Mouse (Mus musculus): ENCODE measurements around the gene Lman2. TPM values are rescaled to one million over a fixed set of nuclear protein-coding genes. Genes with fewer than 3 reads are reported as not detected.

Gene Lman2
- polyA plus RNA-seq, 1 experiment from 2014 or later = 57.1 TPM

DNA sequence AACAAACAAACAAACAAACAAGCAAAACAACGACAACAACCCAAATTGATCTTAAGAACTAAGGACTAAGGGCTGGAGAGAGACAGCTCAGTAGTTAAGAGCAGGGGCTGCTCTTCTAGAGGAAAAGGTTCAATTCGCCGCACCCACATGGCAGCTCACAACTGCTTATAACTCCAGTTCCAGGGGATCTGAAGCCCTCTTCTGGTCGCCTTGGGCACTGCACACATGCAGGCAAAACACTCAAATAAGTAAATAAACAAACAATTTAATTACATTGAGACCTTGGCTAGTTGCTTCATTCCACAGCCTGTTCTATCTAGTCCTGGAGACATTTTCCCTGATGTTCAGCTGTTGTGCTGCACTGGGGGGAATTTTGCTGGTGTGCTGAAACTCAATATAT, 30.4 kb upstream of the Lman2 start:
- no peak overlapping the region for H3K27ac ChIP-seq
- no peak for ATAC-seq (replicated peaks)
- no peaks in the 10 kb centered on the region for H3K36me3 ChIP-seq (replicated peaks)
- no peaks in the 10 kb centered on the region for H3K27me3 ChIP-seq (replicated peaks)
- no peak overlapping the region for H3K9ac ChIP-seq
- no peaks in the 10 kb centered on the region for H3K9me3 ChIP-seq
- H3K4me2 ChIP-seq = no peak overlapping the region
- H3K4me1 ChIP-seq = no peaks in the 10 kb centered on the region
- WGBS = 70% methylated on average over 4 of the region's 4 CpGs
- H3K4me3 ChIP-seq = no peak overlapping the region

DNA sequence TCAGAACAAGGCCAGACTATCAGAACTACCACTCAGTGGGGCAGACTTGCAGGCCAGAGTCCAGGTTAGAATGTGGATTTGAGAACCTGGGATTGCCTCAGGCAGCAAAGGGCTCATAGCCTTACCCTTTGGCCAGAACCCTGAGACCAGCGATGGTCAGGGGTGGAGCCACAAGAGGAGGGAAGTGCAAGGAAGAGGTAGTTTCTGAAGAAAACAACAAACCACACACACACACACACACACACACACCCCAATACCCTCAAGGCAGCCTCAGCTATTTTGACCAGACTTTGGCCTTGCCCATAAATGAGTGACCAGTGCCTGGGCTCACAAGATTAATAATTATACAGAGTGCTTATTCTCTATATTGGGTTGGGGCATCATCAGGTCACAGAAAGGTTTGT, 29.0 kb upstream of the Lman2 start:
- H3K9ac ChIP-seq = no peak overlapping the region
- H3K27ac ChIP-seq = no peak overlapping the region
- H3K4me3 ChIP-seq = no peak overlapping the region
- H3K27me3 ChIP-seq (replicated peaks) = no peaks in the 10 kb centered on the region
- WGBS = 100% methylated on average over 1 of the region's 1 CpGs
- H3K36me3 ChIP-seq (replicated peaks) = no peaks in the 10 kb centered on the region
- H3K9me3 ChIP-seq = no peaks in the 10 kb centered on the region
- no peak for ATAC-seq (replicated peaks)
- H3K4me2 ChIP-seq = no peak overlapping the region
- H3K4me1 ChIP-seq = no peaks in the 10 kb centered on the region

DNA sequence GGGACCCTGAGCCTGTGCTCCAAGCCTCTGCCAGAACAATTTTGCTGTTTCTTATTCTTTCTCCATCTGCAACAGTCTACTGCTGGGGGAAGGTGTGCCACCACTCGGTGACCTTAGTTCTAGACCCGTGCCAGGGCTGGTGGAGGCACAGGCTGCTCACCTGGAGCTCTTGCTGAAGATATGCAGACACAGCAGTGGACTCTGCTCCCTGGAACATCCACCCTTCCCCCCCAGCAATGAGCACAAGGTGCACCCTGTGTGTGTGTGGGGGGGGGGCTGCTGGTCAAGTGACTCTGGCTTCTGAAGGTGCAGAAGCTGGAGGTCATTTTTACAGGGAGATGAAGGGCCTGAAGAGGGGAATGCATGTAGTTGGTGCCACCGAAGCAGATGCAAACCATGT, 28.1 kb upstream of the Lman2 start:
- Histone ChIP-seq H3K4me1 (no peaks in the 10 kb centered on the region), H3K9me3 (no peaks in the 10 kb centered on the region), H3K4me2 (no peak overlapping the region), H3K9ac (no peak overlapping the region), H3K27me3 (replicated peaks) (no peaks in the 10 kb centered on the region), H3K4me3 (no peak overlapping the region), H3K36me3 (replicated peaks) (no peaks in the 10 kb centered on the region), H3K27ac (no peak overlapping the region)
- ATAC-seq (replicated peaks) = no peak
- 71% methylated on average over 3 of the region's 3 CpGs for WGBS

DNA sequence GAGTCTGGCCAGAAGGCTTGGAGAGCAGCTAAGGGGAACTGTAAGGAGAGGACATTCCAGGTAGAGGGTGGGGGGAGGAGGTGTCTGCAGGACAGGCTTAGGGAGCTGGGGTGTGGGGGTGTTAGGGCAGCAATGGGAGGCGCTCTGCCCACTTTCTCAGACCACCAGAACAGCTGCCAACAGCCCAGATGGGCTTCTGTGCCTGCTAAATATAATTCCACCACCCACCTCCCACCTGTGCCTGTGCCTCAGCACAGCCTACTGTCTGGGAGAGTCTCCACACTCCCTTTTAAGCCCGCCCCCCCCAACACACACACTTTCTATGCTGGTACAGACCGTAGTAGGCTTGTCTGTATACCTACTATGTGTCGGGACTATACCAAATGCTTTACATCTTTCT, 19.2 kb upstream of the Lman2 start:
- Histone ChIP-seq H3K9me3 (no peaks in the 10 kb centered on the region), H3K9ac (no peak overlapping the region), H3K27ac (no peak overlapping the region), H3K4me2 (no peak overlapping the region), H3K27me3 (replicated peaks) (peaks cover 32% of the 10 kb centered on the region), H3K36me3 (replicated peaks) (no peaks in the 10 kb centered on the region), H3K4me3 (no peak overlapping the region), H3K4me1 (no peaks in the 10 kb centered on the region)
- no peak for ATAC-seq (replicated peaks)
- 76% methylated on average over 4 of the region's 4 CpGs for WGBS

DNA sequence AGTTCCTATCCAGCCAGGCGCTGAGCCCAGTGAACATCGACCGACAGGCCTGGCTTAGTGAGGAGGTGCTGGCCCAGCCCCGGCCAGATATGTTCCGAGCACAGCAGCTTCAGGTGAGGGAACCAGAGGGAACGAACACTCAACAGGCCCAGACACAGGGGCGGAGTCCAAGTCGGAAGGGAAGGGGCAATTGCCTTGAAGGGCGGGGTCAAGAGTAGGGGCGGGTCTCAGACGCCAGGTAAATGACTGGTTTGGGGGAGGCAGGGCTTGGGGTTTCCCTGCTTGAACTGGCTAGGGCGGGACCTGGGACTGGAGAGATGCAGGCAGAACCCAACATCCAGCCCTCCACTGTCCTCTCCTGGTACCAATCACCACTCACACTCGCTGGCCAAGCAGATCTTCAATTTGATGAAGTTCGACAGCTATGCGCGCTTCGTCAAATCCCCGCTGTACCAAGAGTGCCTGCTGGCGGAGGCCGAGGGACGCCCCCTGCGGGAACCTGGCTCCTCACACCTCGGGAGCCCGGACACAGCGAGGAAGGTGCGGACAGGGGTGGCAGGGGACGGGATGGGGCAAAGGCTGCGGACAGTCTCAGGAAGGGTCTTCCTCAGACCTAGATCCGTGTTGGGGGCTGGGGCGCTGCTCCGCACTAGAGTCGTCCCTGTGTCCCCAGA, 16.5 kb upstream of the Lman2 start:
- no peaks in the 10 kb centered on the region for H3K9me3 ChIP-seq
- H3K4me1 ChIP-seq = no peaks in the 10 kb centered on the region
- ATAC-seq (replicated peaks) = no peak
- H3K27me3 ChIP-seq (replicated peaks) = peaks cover 35% of the 10 kb centered on the region
- H3K4me3 ChIP-seq = no peak overlapping the region
- H3K9ac ChIP-seq = no peak overlapping the region
- no peak overlapping the region for H3K27ac ChIP-seq
- H3K36me3 ChIP-seq (replicated peaks) = no peaks in the 10 kb centered on the region
- H3K4me2 ChIP-seq = no peak overlapping the region
- 6% methylated on average over 32 of the region's 32 CpGs for WGBS

DNA sequence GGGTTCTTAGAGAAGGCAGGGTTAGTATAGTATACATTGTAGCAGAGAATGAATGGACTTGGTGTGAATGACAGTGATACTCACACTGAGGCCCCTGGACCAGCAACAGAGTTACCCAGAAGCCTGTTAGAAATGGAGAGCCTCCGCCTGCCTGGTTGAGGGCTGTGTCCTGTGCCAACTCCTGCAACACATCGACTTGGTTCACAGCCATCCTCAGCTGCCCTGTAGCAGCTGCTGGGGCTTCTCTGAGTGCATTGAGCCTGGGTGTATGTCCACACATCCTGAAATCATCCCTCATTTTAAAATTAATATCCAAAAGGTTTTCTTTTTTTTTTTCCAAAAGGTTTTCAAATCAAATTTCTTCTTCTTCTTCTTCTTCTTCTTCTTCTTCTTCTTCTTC, 13.3 kb upstream of the Lman2 start:
- no peaks in the 10 kb centered on the region for H3K36me3 ChIP-seq (replicated peaks)
- H3K4me1 ChIP-seq = no peaks in the 10 kb centered on the region
- no peak overlapping the region for H3K27ac ChIP-seq
- no peaks in the 10 kb centered on the region for H3K9me3 ChIP-seq
- no peak overlapping the region for H3K4me3 ChIP-seq
- H3K9ac ChIP-seq = no peak overlapping the region
- no peak overlapping the region for H3K4me2 ChIP-seq
- no peak for ATAC-seq (replicated peaks)
- H3K27me3 ChIP-seq (replicated peaks) = peaks cover 32% of the 10 kb centered on the region
- 89% methylated on average over 2 of the region's 2 CpGs for WGBS

DNA sequence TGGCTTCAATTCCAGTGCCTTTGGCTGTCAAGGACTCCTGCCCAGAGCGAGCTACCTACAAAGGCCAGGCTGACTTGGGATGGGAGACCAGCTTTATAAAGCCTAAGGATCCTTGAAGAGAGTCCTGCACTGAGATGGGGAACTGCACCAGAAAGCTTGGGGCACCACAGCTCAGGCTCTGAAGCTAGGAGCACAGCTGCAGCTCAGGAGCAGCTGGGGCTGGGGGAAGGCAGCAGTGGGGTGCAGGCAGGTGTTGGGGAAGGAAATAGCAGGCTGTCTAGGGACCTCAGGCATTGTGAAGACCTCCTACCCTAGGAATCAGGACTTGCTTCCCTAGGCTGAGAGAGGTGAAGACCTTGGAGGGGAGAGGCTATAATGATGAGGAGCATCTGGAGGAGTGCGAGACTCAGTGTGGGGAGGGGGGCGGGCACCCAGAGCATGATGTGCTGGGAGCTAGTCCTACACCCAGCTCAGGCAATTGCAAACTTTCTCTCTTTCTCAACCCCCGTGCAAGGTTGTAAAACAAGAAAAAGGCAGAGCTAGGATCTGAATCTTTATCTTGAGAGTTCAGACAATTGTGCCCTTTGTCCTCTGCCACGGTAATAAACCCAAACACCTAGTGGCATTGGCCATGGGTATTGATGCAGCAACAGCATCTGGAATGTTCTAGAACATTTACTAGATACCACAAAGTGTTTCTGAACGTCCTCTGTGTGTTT, 11.8 kb upstream of the Lman2 start:
- Histone ChIP-seq H3K27me3 (replicated peaks) (peaks cover 22% of the 10 kb centered on the region), H3K36me3 (replicated peaks) (no peaks in the 10 kb centered on the region), H3K27ac (no peak overlapping the region), H3K4me1 (no peaks in the 10 kb centered on the region), H3K4me2 (no peak overlapping the region), H3K9me3 (no peaks in the 10 kb centered on the region), H3K4me3 (no peak overlapping the region), H3K9ac (no peak overlapping the region)
- ATAC-seq (replicated peaks) = no peak
- 76% methylated on average over 6 of the region's 6 CpGs for WGBS

DNA sequence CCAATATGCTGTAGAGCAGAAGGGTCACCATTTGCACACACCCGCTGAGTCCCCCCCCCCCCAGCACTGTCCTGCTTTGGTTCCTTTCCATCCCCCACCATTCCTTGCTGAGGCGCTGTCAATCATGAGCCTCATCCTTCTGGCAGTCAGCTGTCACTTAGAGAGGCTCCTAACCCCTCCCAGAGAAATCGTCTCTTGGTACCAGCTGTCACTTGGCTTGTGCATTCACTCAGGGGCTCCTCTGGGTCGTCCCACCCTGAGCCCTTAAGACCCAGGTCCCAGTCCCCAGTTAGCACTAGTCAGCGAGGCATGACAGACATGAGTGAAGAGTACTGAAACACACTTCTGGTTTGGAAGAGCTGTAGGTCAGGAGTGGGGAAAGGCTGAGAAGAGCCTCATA, 9.2 kb upstream of the Lman2 start:
- Histone ChIP-seq H3K4me1 (no peaks in the 10 kb centered on the region), H3K36me3 (replicated peaks) (no peaks in the 10 kb centered on the region), H3K4me2 (no peak overlapping the region), H3K9ac (no peak overlapping the region), H3K4me3 (no peak overlapping the region), H3K27me3 (replicated peaks) (0 out of 2 replicates have a peak, but pooled peaks cover 7% of the 10 kb centered on the region), H3K9me3 (no peaks in the 10 kb centered on the region), H3K27ac (no peak overlapping the region)
- 52% methylated on average over 5 of the region's 5 CpGs for WGBS
- ATAC-seq (replicated peaks) = no peak

DNA sequence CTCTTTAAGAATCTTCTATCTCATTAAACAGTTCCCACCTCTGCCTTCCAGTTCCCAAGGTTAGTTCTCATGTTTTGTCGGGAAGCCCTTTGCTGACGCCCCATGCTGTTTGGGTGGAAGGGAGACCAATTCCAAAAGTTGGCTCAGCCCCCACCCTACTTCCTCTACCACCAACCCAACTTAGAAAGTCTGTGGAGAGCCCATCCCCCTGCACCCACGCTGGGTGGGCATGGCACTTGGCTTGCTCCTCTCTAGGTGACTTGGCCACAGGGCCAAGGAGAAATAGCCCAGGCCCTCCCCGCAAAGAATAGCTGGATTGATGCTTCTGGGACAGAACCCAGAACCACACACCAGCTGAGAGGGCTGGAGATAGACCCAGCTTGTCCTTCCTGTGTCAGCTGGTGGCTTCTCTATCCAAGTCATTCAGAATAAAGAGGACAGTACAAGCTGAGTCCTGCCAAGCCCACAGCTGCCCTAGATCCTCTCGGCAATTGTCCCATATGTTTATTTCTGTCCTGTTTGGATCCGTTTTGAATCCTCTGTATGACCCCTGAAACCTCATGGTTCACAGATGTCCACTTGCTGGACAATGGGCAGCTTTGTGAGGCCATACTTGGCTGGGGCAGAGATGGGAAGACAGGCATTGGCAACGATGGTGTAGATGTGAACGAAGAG, 8.6 kb upstream of the Lman2 start:
- ATAC-seq (replicated peaks) = no peak
- Histone ChIP-seq H3K4me2 (no peak overlapping the region), H3K27ac (no peak overlapping the region), H3K9ac (no peak overlapping the region), H3K4me1 (no peaks in the 10 kb centered on the region), H3K9me3 (no peaks in the 10 kb centered on the region), H3K27me3 (replicated peaks) (0 out of 2 replicates have a peak, but pooled peaks cover 4% of the 10 kb centered on the region), H3K36me3 (replicated peaks) (no peaks in the 10 kb centered on the region), H3K4me3 (no peak overlapping the region)
- 73% methylated on average over 8 of the region's 8 CpGs for WGBS

DNA sequence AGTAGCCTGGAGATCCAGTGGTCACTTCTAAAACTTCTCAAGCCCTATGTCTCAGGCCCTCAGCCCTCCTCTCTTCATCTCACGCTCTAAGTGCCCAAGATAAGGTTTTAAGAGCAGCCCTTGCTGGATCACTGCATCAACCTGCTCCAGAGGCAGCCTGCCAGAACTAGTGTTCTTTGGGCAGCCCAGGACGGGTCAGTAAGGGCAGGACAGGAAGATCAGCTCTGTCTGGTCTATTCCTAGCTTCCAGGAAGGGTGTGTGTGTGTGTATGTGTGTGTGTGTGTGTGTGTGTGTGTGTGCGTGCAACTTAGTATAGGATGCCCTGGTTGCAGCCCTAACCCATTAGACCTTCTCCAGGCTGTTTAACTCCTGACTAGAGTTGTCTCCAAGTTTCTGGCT, 7.7 kb upstream of the Lman2 start:
- whole genome bisulfite sequencing = 65% methylated on average over 3 of the region's 3 CpGs
- H3K4me3 ChIP-seq = no peak overlapping the region
- H3K27ac ChIP-seq = no peak overlapping the region
- H3K4me1 ChIP-seq = no peaks in the 10 kb centered on the region
- H3K36me3 ChIP-seq (replicated peaks) = no peaks in the 10 kb centered on the region
- no peak for ATAC-seq (replicated peaks)
- H3K9ac ChIP-seq = no peak overlapping the region
- 0 out of 2 replicates have a peak, but pooled peaks cover 4% of the 10 kb centered on the region for H3K27me3 ChIP-seq (replicated peaks)
- no peak overlapping the region for H3K4me2 ChIP-seq
- no peaks in the 10 kb centered on the region for H3K9me3 ChIP-seq

DNA sequence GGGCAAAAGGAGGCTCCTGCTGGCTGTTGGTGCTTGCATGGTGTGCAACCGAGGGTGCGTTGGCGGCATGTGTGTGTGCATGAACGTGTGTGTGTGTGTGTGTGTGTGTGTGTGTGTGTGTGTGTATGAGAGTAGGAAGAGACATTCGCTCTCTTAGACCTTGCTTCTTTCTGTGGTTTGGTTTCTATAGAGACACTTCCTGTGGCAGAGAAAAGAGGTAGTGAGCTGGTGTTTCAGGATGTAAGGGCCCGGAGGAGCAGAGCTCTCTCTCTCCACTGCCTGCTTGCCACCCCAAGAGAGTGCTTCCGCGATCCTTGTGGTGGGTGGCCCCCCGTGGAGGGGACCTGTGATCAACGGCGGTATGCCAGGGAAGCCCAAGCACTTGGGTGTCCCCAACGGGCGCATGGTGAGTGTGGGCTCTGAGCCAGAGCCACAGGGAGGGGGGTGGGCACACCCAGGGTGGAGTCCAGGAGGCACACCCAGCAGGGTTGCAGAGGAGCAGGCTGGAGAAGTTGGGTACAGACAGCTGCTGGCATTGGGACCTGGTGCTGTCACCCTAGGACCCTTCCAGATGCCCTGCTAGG, 7.0 kb upstream of the Lman2 start, which contains the start of gene Rgs14:
Rgs14 (plus strand) TSS at position 202 of the 584 bp plus-strand sequence.
- H3K27me3 ChIP-seq (replicated peaks) = 0 out of 2 replicates have a peak, but pooled peaks cover 4% of the 10 kb centered on the region

DNA sequence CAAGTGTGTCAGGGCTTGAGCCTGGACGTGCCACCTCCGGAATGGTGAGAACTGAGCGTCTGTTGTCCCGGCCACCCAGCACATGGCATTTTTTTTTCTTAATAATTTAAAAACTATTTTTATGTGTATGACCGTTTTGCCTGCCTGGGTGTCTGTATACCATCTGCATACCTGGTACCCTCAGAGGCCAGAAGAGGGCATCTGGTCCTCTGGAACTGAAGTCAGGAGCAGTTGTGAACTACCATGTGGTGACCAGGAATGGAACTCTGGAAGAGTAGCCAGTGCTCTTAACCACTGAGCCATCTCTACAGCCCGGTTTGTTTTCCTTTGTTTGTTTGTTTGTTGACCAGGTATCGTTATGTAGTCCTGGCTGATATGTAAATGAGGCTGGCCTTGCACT, 5.8 kb upstream of the Lman2 start:
- Histone ChIP-seq H3K4me2 (no peak overlapping the region), H3K9me3 (no peaks in the 10 kb centered on the region), H3K36me3 (replicated peaks) (no peaks in the 10 kb centered on the region), H3K4me3 (no peak overlapping the region), H3K27me3 (replicated peaks) (0 out of 2 replicates have a peak, but pooled peaks cover 4% of the 10 kb centered on the region), H3K27ac (no peak overlapping the region), H3K9ac (no peak overlapping the region), H3K4me1 (no peaks in the 10 kb centered on the region)
- whole genome bisulfite sequencing = 81% methylated on average over 7 of the region's 7 CpGs
- no peak for ATAC-seq (replicated peaks)

More for the DNA sequence above, 7.0 kb upstream of the Lman2 start, which contains the start of gene Rgs14:
- Histone ChIP-seq H3K27ac (no peak within 1 kb of the TSS), H3K9ac (no peak within 1 kb of the TSS), H3K4me2 (no peak within 1 kb of the TSS), H3K36me3 (replicated peaks) (no peaks in the 10 kb centered on the region), H3K9me3 (no peaks in the 10 kb centered on the region), H3K4me1 (no peaks in the 10 kb centered on the region), H3K4me3 (no peak within 1 kb of the TSS)
- WGBS = 68% methylated on average over 13 of the region's 13 CpGs
- ATAC-seq (replicated peaks) = no peak

All from midbrain, embryonic 15.5 days (tissue).